Mouse (Mus musculus) layer of hippocampus, adult 11-12 months (tissue): Measurements from ENCODE around the gene Ldb2.

Experiments
- DNase-seq: peaks from one replicate; pipeline ENCODE4 v3.0.0; 2022; ENCODE audit warnings: low spot score

Ldb2 gene

GRCm38 (mm10) chr5:44543472-44544132 lies 255.9 kb downstream of the Ldb2 start:
- DNase-seq: no peak

- no peak for DNase-seq
Measured at GRCm38 (mm10) chr5:44541748-44542147, 257.7 kb downstream of the Ldb2 start.

GRCm38 (mm10) chr5:44538687-44539086 lies 260.8 kb downstream of the Ldb2 start:
- DNase-seq: no peak

GRCm38 (mm10) chr5:44538000-44538395 lies 261.5 kb downstream of the Ldb2 start:
- DNase-seq: peak; percentile 90

GRCm38 (mm10) chr5:44537316-44537999 lies 262.0 kb downstream of the Ldb2 start:
- DNase-seq: no peak

GRCm38 (mm10) chr5:44529466-44529865 lies 270.0 kb downstream of the Ldb2 start:
- no peak for DNase-seq

GRCm38 (mm10) chr5:44529001-44529400 lies 270.5 kb downstream of the Ldb2 start:
- DNase-seq: no peak

GRCm38 (mm10) chr5:44505221-44505620 lies 294.3 kb downstream of the Ldb2 start:
- DNase-seq: no peak

GRCm38 (mm10) chr5:44504786-44505185 lies 294.7 kb downstream of the Ldb2 start:
- DNase-seq: no peak

- DNase-seq: no peak
Measured at GRCm38 (mm10) chr5:44498229-44498628, 301.3 kb downstream of the Ldb2 start.

GRCm38 (mm10) chr5:44496854-44497253 lies 302.6 kb downstream of the Ldb2 start:
- no peak for DNase-seq

- DNase-seq: no peak
Measured at GRCm38 (mm10) chr5:44495092-44495491, 304.4 kb downstream of the Ldb2 start.

- no peak for DNase-seq
Measured at GRCm38 (mm10) chr5:44494133-44494532, 305.3 kb downstream of the Ldb2 start.

- no peak for DNase-seq
Measured at GRCm38 (mm10) chr5:44491526-44491925, 308.0 kb downstream of the Ldb2 start.

GRCm38 (mm10) chr5:44490462-44490861 lies 309.0 kb downstream of the Ldb2 start:
- no peak for DNase-seq

- peak; percentile 64 for DNase-seq
Measured at GRCm38 (mm10) chr5:44483426-44484106, 315.9 kb downstream of the Ldb2 start.

GRCm38 (mm10) chr5:44481406-44481805 lies 318.1 kb downstream of the Ldb2 start:
- DNase-seq: no peak

GRCm38 (mm10) chr5:44476356-44476755 lies 323.1 kb downstream of the Ldb2 start:
- DNase-seq: no peak

GRCm38 (mm10) chr5:44475543-44475942 lies 323.9 kb downstream of the Ldb2 start:
- DNase-seq: no peak

GRCm38 (mm10) chr5:44473857-44474762 lies 325.4 kb downstream of the Ldb2 start:
- no peak for DNase-seq

- DNase-seq: no peak
Measured at GRCm38 (mm10) chr5:44465238-44465637, 334.2 kb downstream of the Ldb2 start.
